ENCODE assay signal across 23 mouse cellular contexts in genomic region chr9:71120924-71121323, GRCm38 (mm10). TPM values are rescaled to one million over a fixed set of nuclear protein-coding genes. Genes with fewer than 3 reads are reported as not detected.
A peak's percentile ranks its signal among the peaks of the same experiment; 100 is the strongest.
DNase-seq lines count a peak whose midpoint lies in the region; ATAC-seq and TF ChIP-seq lines count a peak whose summit lies in the region.
"Had no signal": no experiment of that assay in that cellular context is flagged by ENCODE, and none has a peak within 500 bp of the region (broad histone marks: within the 10 kb centered on the region; RNA-seq: fewer than 3 reads in every experiment).

No protein-coding gene starts in this region.

- H3K9me3 ChIP-seq in hindbrain, postnatal 0 days (ENCODE audit: low read length), result no peaks in the 10 kb centered on the region
- H3K9me3 ChIP-seq in hindbrain, embryonic 12.5 days (replicated peaks), result no peaks in the 10 kb centered on the region
- no peaks in the 10 kb centered on the region for H3K9me3 ChIP-seq in liver, embryonic 14.5 days (ENCODE audit: control insufficient read depth, low read length)
- no peaks in the 10 kb centered on the region for H3K9me3 ChIP-seq in liver, embryonic 11.5 days (ENCODE audit: control insufficient read depth, low read length)
- H3K9me3 ChIP-seq: embryonic facial prominence, embryonic 15.5 days; forebrain, embryonic 15.5 days; G1E; heart, embryonic 10.5 days had no signal

- no peak overlapping the region for H3K27ac ChIP-seq in hindbrain, postnatal 0 days
- no peak overlapping the region for H3K27ac ChIP-seq in hindbrain, embryonic 12.5 days
- H3K27ac ChIP-seq in liver, embryonic 14.5 days, result no peak overlapping the region
- H3K27ac ChIP-seq in liver, embryonic 11.5 days (ENCODE audit: low read depth, low read length), result no peak overlapping the region
- H3K27ac ChIP-seq: embryonic facial prominence, embryonic 15.5 days; forebrain, embryonic 15.5 days; heart, embryonic 10.5 days had no signal

- no peak for ATAC-seq in hindbrain, postnatal 0 days
- no peak for ATAC-seq in hindbrain, embryonic 12.5 days (ENCODE audit: low FRiP score)
- ATAC-seq in liver, embryonic 14.5 days (ENCODE audit: insufficient read depth), result no peak
- no peak for ATAC-seq in liver, embryonic 11.5 days (replicated peaks; ENCODE audit: low FRiP score)
- ATAC-seq: CD4-positive, CD25-positive, alpha-beta regulatory T cell, adult 4 months; forebrain, embryonic 15.5 days had no signal

- no peak overlapping the region for H3K4me2 ChIP-seq in hindbrain, postnatal 0 days (ENCODE audit: low read depth, low read length)
- no peak overlapping the region for H3K4me2 ChIP-seq in hindbrain, embryonic 12.5 days (replicated peaks)
- no peak overlapping the region for H3K4me2 ChIP-seq in liver, embryonic 14.5 days (ENCODE audit: low read depth)
- no peak overlapping the region for H3K4me2 ChIP-seq in liver, embryonic 11.5 days
- H3K4me2 ChIP-seq: embryonic facial prominence, embryonic 15.5 days; forebrain, embryonic 15.5 days had no signal

- peak; percentile 18 for TF ChIP-seq CTCF in hindbrain, postnatal 0 days (IDR thresholded peaks at IDR 0.05; ENCODE audit: low read depth)
- TF ChIP-seq CTCF in liver, embryonic 14.5 days (IDR thresholded peaks at IDR 0.05; ENCODE audit: low read depth), result 0 out of 2 replicates have a peak, but pooled peaks have one; percentile 12

- no peaks in the 10 kb centered on the region for H3K4me1 ChIP-seq in hindbrain, postnatal 0 days (ENCODE audit: insufficient read depth, low read length)
- no peaks in the 10 kb centered on the region for H3K4me1 ChIP-seq in hindbrain, embryonic 12.5 days
- no peaks in the 10 kb centered on the region for H3K4me1 ChIP-seq in liver, embryonic 14.5 days (replicated peaks; ENCODE audit: control insufficient read depth in 2 of 2, insufficient read depth in 2 of 2, low read length in 1 of 2)
- no peaks in the 10 kb centered on the region for H3K4me1 ChIP-seq in liver, embryonic 11.5 days (replicated peaks; ENCODE audit: control insufficient read depth, insufficient read depth, low read length)
- H3K4me1 ChIP-seq: embryonic facial prominence, embryonic 15.5 days; forebrain, embryonic 15.5 days; heart, embryonic 10.5 days had no signal

- no peak overlapping the region for H3K9ac ChIP-seq in hindbrain, postnatal 0 days (replicated peaks; ENCODE audit: low read length)
- H3K9ac ChIP-seq in hindbrain, embryonic 12.5 days, result no peak overlapping the region
- no peak overlapping the region for H3K9ac ChIP-seq in liver, embryonic 14.5 days (replicated peaks)
- no peak overlapping the region for H3K9ac ChIP-seq in liver, embryonic 11.5 days (ENCODE audit: low read depth, low read length)
- H3K9ac ChIP-seq: embryonic facial prominence, embryonic 15.5 days; forebrain, embryonic 15.5 days had no signal

- no peaks in the 10 kb centered on the region for H3K36me3 ChIP-seq in hindbrain, postnatal 0 days (ENCODE audit: insufficient read depth, low read length)
- no peaks in the 10 kb centered on the region for H3K36me3 ChIP-seq in hindbrain, embryonic 12.5 days
- no peaks in the 10 kb centered on the region for H3K36me3 ChIP-seq in liver, embryonic 14.5 days (replicated peaks; ENCODE audit: control insufficient read depth, insufficient read depth, low read depth)
- no peaks in the 10 kb centered on the region for H3K36me3 ChIP-seq in liver, embryonic 11.5 days (ENCODE audit: control insufficient read depth, insufficient read depth, low read length)
- H3K36me3 ChIP-seq: embryonic facial prominence, embryonic 15.5 days; forebrain, embryonic 15.5 days; G1E; heart, embryonic 10.5 days had no signal

- H3K27me3 ChIP-seq in hindbrain, postnatal 0 days (ENCODE audit: insufficient read depth, low read length), result no peaks in the 10 kb centered on the region
- H3K27me3 ChIP-seq in hindbrain, embryonic 12.5 days, result peaks cover 4% of the 10 kb centered on the region; the same call in 1 of the 2 replicates
- H3K27me3 ChIP-seq in liver, embryonic 14.5 days (ENCODE audit: control insufficient read depth, insufficient read depth, low read length), result no peaks in the 10 kb centered on the region
- H3K27me3 ChIP-seq in liver, embryonic 11.5 days (replicated peaks; ENCODE audit: control insufficient read depth, insufficient read depth, low read length), result no peaks in the 10 kb centered on the region
- H3K27me3 ChIP-seq: embryonic facial prominence, embryonic 15.5 days; forebrain, embryonic 15.5 days had no signal

- 78% methylated on average over 9 of the region's 9 CpGs for WGBS in hindbrain, postnatal 0 days
- 77% methylated on average over 9 of the region's 9 CpGs for WGBS in hindbrain, embryonic 12.5 days
- 77% methylated on average over 9 of the region's 9 CpGs for WGBS in liver, embryonic 14.5 days (ENCODE audit: insufficient replicate concordance)
- 80% methylated on average over 9 of the region's 9 CpGs for WGBS in liver, embryonic 11.5 days

- H3K4me3 ChIP-seq in hindbrain, postnatal 0 days (ENCODE audit: low read length), result no peak overlapping the region
- H3K4me3 ChIP-seq in hindbrain, embryonic 12.5 days, result no peak overlapping the region
- H3K4me3 ChIP-seq in liver, embryonic 14.5 days (ENCODE audit: insufficient read depth in 1 of 2, low read depth in 2 of 2, low read length in 2 of 2), result no peak overlapping the region
- H3K4me3 ChIP-seq in liver, embryonic 11.5 days (ENCODE audit: low read depth, low read length), result no peak overlapping the region
- H3K4me3 ChIP-seq: embryonic facial prominence, embryonic 15.5 days; forebrain, embryonic 15.5 days; heart, embryonic 10.5 days had no signal

- DNase-seq in hindbrain, postnatal 0 days (ENCODE audit: low spot score), result no peak
- DNase-seq in liver, embryonic 14.5 days (ENCODE audit: low read depth in 3 of 3, low spot score in 3 of 3), result no peak
- no peak for DNase-seq in liver, embryonic 11.5 days (ENCODE audit: low spot score)
- peak; percentile 9 for DNase-seq in retina, embryonic 14.5 days (ENCODE audit: low spot score)
- no peak for DNase-seq in retina, postnatal 1 day
- no peak for DNase-seq in spleen, postnatal 10 days (ENCODE audit: low spot score in 2 of 2)
- DNase-seq: adrenal gland, adult 8-10 months; adrenal gland, postnatal 36 days; B cell, adult 2 months; cerebellum, adult 11 months; cerebellum, adult 8-10 months; cerebellum, postnatal 14 days; embryo, embryonic 11 days; gastrocnemius, postnatal 10 days; heart, adult 18-20 months; heart, postnatal 10 days; heart, postnatal 4 days had no signal

- TF ChIP-seq EP300 in liver, embryonic 14.5 days (IDR thresholded peaks at IDR 0.05; ENCODE audit: low read depth), result no peak

RNA-seq across cellular contexts. Expression of gene Aqp9, which starts 47.6 kb away (rescaled TPM):
- total RNA-seq in hindbrain, postnatal 0 days (2014; rRNA removed), result 0.37 and 0.93 TPM in 2 replicates
- polyA plus RNA-seq in hindbrain, postnatal 0 days (2015; fragmentation: Nextera tagmentation; extraction: Ambion mirVana), result 2.5 and 3.0 TPM in 2 replicates
- polyA plus RNA-seq in hindbrain, embryonic 12.5 days (2016; fragmentation: Nextera tagmentation; extraction: Ambion mirVana), result not detected in 2 replicates
- 3.5 and 4.1 TPM in 2 replicates for polyA plus RNA-seq in liver, embryonic 14.5 days (2012; rRNA removed)
- 8.6 and 9.0 TPM in 2 replicates for polyA plus RNA-seq in liver, embryonic 14.5 days (2014; fragmentation: Nextera tagmentation; extraction: Ambion mirVana)
- polyA plus RNA-seq in liver, embryonic 11.5 days (2014; fragmentation: Nextera tagmentation; extraction: Ambion mirVana), result 13.6 and 15.2 TPM in 2 replicates
